Mouse (Mus musculus): Measurements from ENCODE around the gene Mapkapk5.
"Not testable (repeated sequence)": the region's sequence is repeated elsewhere in the genome, so short reads cannot be mapped to it uniquely, and the experiment has no call there.

Gene Mapkapk5

GRCm38 (mm10) chr5:121503231-121503630 lies 42.5 kb downstream of the Mapkapk5 start, which contains the start of gene Adam1b:
Adam1b (minus strand) TSS chr5:121503435.
- DNase-seq (ENCODE audit: inconsistent age in 2 of 2, low spot score in 1 of 2) = no peak

- not testable (repeated sequence) for DNase-seq (ENCODE audit: inconsistent age in 2 of 2, low spot score in 1 of 2)
These were observed 44.2 kb downstream of the Mapkapk5 start for GRCm38 (mm10) chr5:121501424-121501996.

- DNase-seq (ENCODE audit: inconsistent age in 2 of 2, low spot score in 1 of 2) = no peak
These were observed 45.0 kb downstream of the Mapkapk5 start for GRCm38 (mm10) chr5:121500719-121501118.

GRCm38 (mm10) chr5:121493305-121493704 lies 52.4 kb downstream of the Mapkapk5 start:
- no peak for DNase-seq (ENCODE audit: inconsistent age in 2 of 2, low spot score in 1 of 2)

GRCm38 (mm10) chr5:121484801-121485200 lies 60.9 kb downstream of the Mapkapk5 start:
- no peak for DNase-seq (ENCODE audit: inconsistent age in 2 of 2, low spot score in 1 of 2)

GRCm38 (mm10) chr5:121477680-121478079 lies 68.0 kb downstream of the Mapkapk5 start:
- DNase-seq (ENCODE audit: inconsistent age in 2 of 2, low spot score in 1 of 2) = peak in 1 of 2 experiments; percentile 85

GRCm38 (mm10) chr5:121476040-121476439 lies 69.7 kb downstream of the Mapkapk5 start:
- no peak for DNase-seq (ENCODE audit: inconsistent age in 2 of 2, low spot score in 1 of 2)

Measured in adrenal gland, adult (tissue).